Mouse (Mus musculus) megakaryocyte, embryonic 14.5 days (primary cell): ENCODE data around the gene Capns1.

ENCODE experiments used
- FLI1 ChIP-seq: IDR thresholded peaks from 2 replicates; pipeline ENCODE4 v1.6.1; 2012; ENCODE audit warnings: low read length, inconsistent platforms, mixed read lengths
- GATA1 ChIP-seq: IDR thresholded peaks from 3 replicates; pipeline ENCODE4 v1.6.1; 2012; ENCODE audit warnings: mixed read lengths, low read length, inconsistent platforms, borderline replicate concordance

DNA sequence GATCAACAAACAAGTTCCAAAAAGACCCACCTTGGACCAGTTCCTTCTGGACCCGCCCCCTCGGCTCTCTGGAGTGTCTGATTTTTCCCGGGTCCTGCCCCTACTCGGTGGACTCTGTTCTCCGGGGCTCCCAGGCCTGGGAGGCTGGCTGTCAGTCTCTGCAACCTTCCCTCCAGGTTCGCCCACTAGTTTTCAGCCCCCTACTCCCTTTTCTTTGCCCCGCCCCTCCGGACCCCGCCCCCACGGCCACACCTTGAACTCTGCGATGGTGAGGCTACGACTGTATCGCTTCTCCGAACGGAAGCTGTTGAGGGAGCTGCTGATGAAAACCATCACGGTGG is 32.7 kb upstream of the Capns1 start:
- TF ChIP-seq GATA1 (no peak), FLI1 (no peak)
